Mouse (Mus musculus): ENCODE results near the gene App.

App gene

GRCm38 (mm10) chr16:85023106-85023505 is 150.5 kb downstream of the App start:
- no peak for DNase-seq (ENCODE audit: low read depth, low spot score)

- no peak for DNase-seq (ENCODE audit: low read depth, low spot score)
Observed at GRCm38 (mm10) chr16:85020696-85021323, 152.8 kb downstream of the App start.

- DNase-seq (ENCODE audit: low read depth, low spot score): no peak
Observed at GRCm38 (mm10) chr16:85019273-85019672, 154.3 kb downstream of the App start.

GRCm38 (mm10) chr16:85017845-85018244 is 155.7 kb downstream of the App start:
- DNase-seq (ENCODE audit: low read depth, low spot score): no peak

- DNase-seq (ENCODE audit: low read depth, low spot score): no peak
Observed at GRCm38 (mm10) chr16:85012695-85013094, 160.9 kb downstream of the App start.

GRCm38 (mm10) chr16:85012172-85012571 is 161.4 kb downstream of the App start:
- no peak for DNase-seq (ENCODE audit: low read depth, low spot score)

- DNase-seq (ENCODE audit: low read depth, low spot score): no peak
Observed at GRCm38 (mm10) chr16:85010651-85011050, 162.9 kb downstream of the App start.

- no peak for DNase-seq (ENCODE audit: low read depth, low spot score)
Observed at GRCm38 (mm10) chr16:85008866-85009645, 164.5 kb downstream of the App start.

GRCm38 (mm10) chr16:85001939-85002556 is 171.5 kb downstream of the App start:
- no peak for DNase-seq (ENCODE audit: low read depth, low spot score)

- no peak for DNase-seq (ENCODE audit: low read depth, low spot score)
Observed at GRCm38 (mm10) chr16:85000304-85000703, 173.3 kb downstream of the App start.

- DNase-seq (ENCODE audit: low read depth, low spot score): no peak
Observed at GRCm38 (mm10) chr16:84997551-84997950, 176.0 kb downstream of the App start.

GRCm38 (mm10) chr16:84995441-84995867 is 178.1 kb downstream of the App start:
- no peak for DNase-seq (ENCODE audit: low read depth, low spot score)

GRCm38 (mm10) chr16:84992888-84993287 is 180.7 kb downstream of the App start:
- no peak for DNase-seq (ENCODE audit: low read depth, low spot score)

GRCm38 (mm10) chr16:84991011-84991410 is 182.6 kb downstream of the App start:
- DNase-seq (ENCODE audit: low read depth, low spot score): no peak

GRCm38 (mm10) chr16:84989938-84990337 is 183.6 kb downstream of the App start:
- DNase-seq (ENCODE audit: low read depth, low spot score): no peak

- DNase-seq (ENCODE audit: low read depth, low spot score): no peak
Observed at GRCm38 (mm10) chr16:84989476-84989875, 184.1 kb downstream of the App start.

GRCm38 (mm10) chr16:84987724-84988287 is 185.8 kb downstream of the App start:
- no peak for DNase-seq (ENCODE audit: low read depth, low spot score)

- no peak for DNase-seq (ENCODE audit: low read depth, low spot score)
Observed at GRCm38 (mm10) chr16:84986016-84986631, 187.4 kb downstream of the App start.

GRCm38 (mm10) chr16:84985340-84985739 is 188.2 kb downstream of the App start:
- DNase-seq (ENCODE audit: low read depth, low spot score): no peak

- no peak for DNase-seq (ENCODE audit: low read depth, low spot score)
Observed at GRCm38 (mm10) chr16:84983428-84983827, 190.1 kb downstream of the App start.

- no peak for DNase-seq (ENCODE audit: low read depth, low spot score)
Observed at GRCm38 (mm10) chr16:84982589-84982988, 191.0 kb downstream of the App start.

- DNase-seq (ENCODE audit: low read depth, low spot score): no peak
Observed at GRCm38 (mm10) chr16:84978589-84978988, 195.0 kb downstream of the App start.

Data from brain, embryonic 18.5 days (tissue).